Mouse (Mus musculus) C2C12 (cell line): ENCODE measurements around the gene Arid1a.

Source experiments
- CTCF ChIP-seq: IDR thresholded peaks from one replicate; pipeline ENCODE4 v1.5.1; 2011; ENCODE audit not compliant: control insufficient read depth, insufficient read depth, insufficient read length
- MYOD1 ChIP-seq: IDR thresholded peaks from one replicate; pipeline ENCODE4 v1.6.1; 2011; ENCODE audit warnings: low read depth; ENCODE audit not compliant: control insufficient read depth, insufficient read length

GRCm38 (mm10) chr4:133695363-133695762 lies 61.2 kb downstream of the Arid1a start:
- TF ChIP-seq CTCF (no peak), MYOD1 (no peak)
